Mouse (Mus musculus) CH12.LX (cell line): ENCODE results near the gene Rfx5.

ENCODE experiments used
- CHD2 ChIP-seq: IDR thresholded peaks from 2 replicates; pipeline ENCODE4 v1.6.1; 2011; ENCODE audit warnings: low read length, improper control_type of control experiment
- CTCF ChIP-seq, 2 experiments: IDR thresholded peaks in 1 of 2; conservative IDR thresholded peaks in 1 of 2; 2 replicates each; pipeline ENCODE4 v1.5.1; 2011 to 2012; ENCODE audit warnings: low read depth in 2 of 2, low read length in 2 of 2, improper control_type of control experiment in 1 of 2, inconsistent platforms in 1 of 2, mild to moderate bottlenecking in 1 of 2, moderate library complexity in 1 of 2
- HCFC1 ChIP-seq: IDR thresholded peaks from 2 replicates; pipeline ENCODE4 v1.6.1; 2012; ENCODE audit warnings: low read depth, mild to moderate bottlenecking, inconsistent platforms, low read length, improper control_type of control experiment
- MAX ChIP-seq: IDR thresholded peaks from 2 replicates; pipeline ENCODE4 v1.6.1; 2011; ENCODE audit warnings: low read length, improper control_type of control experiment
- NELFE ChIP-seq: IDR thresholded peaks from 2 replicates; pipeline ENCODE4 v1.6.1; 2011; ENCODE audit warnings: low read depth, low read length, improper control_type of control experiment
- POLR2A ChIP-seq: IDR thresholded peaks from 2 replicates; pipeline ENCODE4 v1.6.1; 2011; ENCODE audit warnings: low read depth, mild to moderate bottlenecking, improper control_type of control experiment, low read length
- RAD21 ChIP-seq: IDR thresholded peaks from 2 replicates; pipeline ENCODE4 v1.6.1; 2011; ENCODE audit warnings: low read depth, mild to moderate bottlenecking, low read length, improper control_type of control experiment, moderate library complexity
- TBP ChIP-seq: conservative IDR thresholded peaks from 2 replicates; pipeline ENCODE4 v1.6.1; 2011; ENCODE audit warnings: low read depth, low read length, improper control_type of control experiment
- TCF12 ChIP-seq: IDR thresholded peaks from 2 replicates; pipeline ENCODE4 v1.6.1; 2014; ENCODE audit warnings: low read depth, mild to moderate bottlenecking, inconsistent platforms, low read length, improper control_type of control experiment
- USF2 ChIP-seq: conservative IDR thresholded peaks from 2 replicates; pipeline ENCODE4 v1.6.1; 2011; ENCODE audit warnings: low read depth, low read length, improper control_type of control experiment
- ZMIZ1 ChIP-seq: IDR thresholded peaks from 2 replicates; pipeline ENCODE4 v1.6.1; 2012; ENCODE audit warnings: low read depth, mild to moderate bottlenecking, inconsistent platforms, low read length, improper control_type of control experiment
- ZNF384 ChIP-seq: IDR thresholded peaks from 2 replicates; pipeline ENCODE4 v1.6.1; 2012; ENCODE audit warnings: low read depth, low read length, improper control_type of control experiment, inconsistent platforms

GRCm38 (mm10) chr3:94922333-94922732 lies 31.5 kb upstream of the Rfx5 start:
- no peak for TF ChIP-seq HCFC1
- TF ChIP-seq TBP, result no peak
- TF ChIP-seq POLR2A, result no peak
- no peak for TF ChIP-seq CTCF (conservative IDR thresholded peaks at IDR 0.05 in 1 of 2, IDR thresholded peaks at IDR 0.05 in 1 of 2; ENCODE audit: low read depth in 2 of 2, low read length in 2 of 2)
- TF ChIP-seq RAD21, result no peak
- TF ChIP-seq NELFE, result no peak
- TF ChIP-seq ZMIZ1, result no peak
- TF ChIP-seq MAX, result no peak
- no peak for TF ChIP-seq TCF12
- TF ChIP-seq USF2, result no peak
- no peak for TF ChIP-seq CHD2
- TF ChIP-seq ZNF384, result no peak
